Mouse (Mus musculus): ENCODE data around the gene Ffar1. TPM values are rescaled to one million over a fixed set of nuclear protein-coding genes. Genes with fewer than 3 reads are reported as not detected.

Ffar1 gene
- polyA plus RNA-seq, 1 experiment, result 0.50 TPM

GRCm38 (mm10) chr7:30820131-30820530 is 41.2 kb downstream of the Ffar1 start:
- H3K27ac ChIP-seq (ENCODE audit: control insufficient read depth, insufficient read depth, low read length), result no peak overlapping the region
- TF ChIP-seq CTCF (IDR thresholded peaks at IDR 0.05; ENCODE audit: borderline replicate concordance, control insufficient read depth, extremely low read depth, insufficient read depth, low read length, poor library complexity) (no peak), POLR2A (IDR thresholded peaks at IDR 0.05; ENCODE audit: control insufficient read depth, extremely low read depth, insufficient read depth, low read length, poor library complexity) (no peak)
- no peak for DNase-seq
- H3K4me1 ChIP-seq (replicated peaks; ENCODE audit: control insufficient read depth, insufficient read depth, low read length), result peaks cover 17% of the 10 kb centered on the region
- H3K36me3 ChIP-seq (ENCODE audit: control insufficient read depth, insufficient read depth, low read length), result no peaks in the 10 kb centered on the region
- H3K4me3 ChIP-seq (ENCODE audit: control insufficient read depth, insufficient read depth, low read length), result no peak overlapping the region
- no peaks in the 10 kb centered on the region for H3K27me3 ChIP-seq (ENCODE audit: control insufficient read depth, insufficient read depth, low read length)
- 32% methylated on average over 6 of the region's 6 CpGs for WGBS

DNA sequence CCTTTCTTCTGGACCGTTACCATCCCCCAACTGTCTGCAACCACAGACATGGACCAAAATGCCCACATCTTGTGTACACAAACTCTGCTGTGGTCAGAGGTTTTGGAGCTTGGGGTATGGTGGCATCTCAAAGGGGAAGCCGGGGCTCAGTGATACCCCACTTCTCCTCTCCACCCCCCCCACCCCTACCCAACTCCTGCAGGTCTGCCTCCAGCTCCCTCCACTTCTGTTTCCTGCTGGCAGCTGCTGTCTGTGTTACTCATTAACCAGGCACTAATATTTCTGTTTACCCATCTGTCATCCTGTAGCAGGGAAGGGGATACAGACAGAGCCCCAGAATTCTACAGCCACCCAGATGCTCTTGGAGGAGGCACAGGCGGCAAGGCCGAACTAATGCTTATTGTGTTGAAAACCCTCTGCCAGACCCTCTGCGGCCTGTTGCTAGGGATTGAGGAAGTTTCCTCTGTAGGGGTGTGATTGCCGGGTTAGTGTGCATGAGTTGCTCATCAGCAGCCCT is 49.0 kb downstream of the Ffar1 start:
- H3K27ac ChIP-seq (ENCODE audit: control insufficient read depth, insufficient read depth, low read length), result peak overlapping the region; percentile 25; the same call in 1 of the 2 replicates
- no peaks in the 10 kb centered on the region for H3K36me3 ChIP-seq (ENCODE audit: control insufficient read depth, insufficient read depth, low read length)
- no peak overlapping the region for H3K4me3 ChIP-seq (ENCODE audit: control insufficient read depth, insufficient read depth, low read length)
- H3K27me3 ChIP-seq (ENCODE audit: control insufficient read depth, insufficient read depth, low read length), result no peaks in the 10 kb centered on the region
- H3K4me1 ChIP-seq (replicated peaks; ENCODE audit: control insufficient read depth, insufficient read depth, low read length), result peaks cover 13% of the 10 kb centered on the region
- WGBS, result 34% methylated on average over 6 of the region's 6 CpGs
- no peak for DNase-seq
- TF ChIP-seq POLR2A (IDR thresholded peaks at IDR 0.05; ENCODE audit: control insufficient read depth, extremely low read depth, insufficient read depth, low read length, poor library complexity) (no peak), CTCF (IDR thresholded peaks at IDR 0.05; ENCODE audit: borderline replicate concordance, control insufficient read depth, extremely low read depth, insufficient read depth, low read length, poor library complexity) (no peak)

DNA sequence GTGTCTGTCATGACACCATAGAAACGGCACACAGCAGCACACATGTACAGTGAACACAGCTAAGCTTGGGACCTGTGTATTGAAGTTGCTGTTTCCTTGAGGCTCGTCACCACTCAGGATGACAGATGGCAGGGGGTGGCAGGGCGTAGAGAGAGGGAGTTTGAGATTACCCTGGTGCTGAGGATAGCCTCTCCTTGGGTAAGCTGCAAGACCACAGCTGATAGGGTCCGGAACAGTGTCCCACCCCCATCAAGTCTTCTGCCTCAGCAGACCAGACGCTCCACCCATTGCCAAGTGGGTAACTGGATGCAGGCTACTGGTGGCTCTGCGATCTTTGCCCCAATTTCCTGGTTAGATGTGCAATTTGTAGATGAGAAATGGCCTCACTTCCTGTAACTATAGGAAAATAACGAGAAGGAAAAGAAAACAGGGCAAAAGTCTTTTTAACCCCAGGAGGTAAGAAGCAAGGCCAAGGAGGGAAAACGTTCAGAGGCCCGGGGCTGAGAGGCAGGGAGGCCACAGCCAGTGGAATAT is 49.5 kb downstream of the Ffar1 start:
- Histone ChIP-seq H3K36me3 (ENCODE audit: control insufficient read depth, insufficient read depth, low read length) (no peaks in the 10 kb centered on the region), H3K27me3 (ENCODE audit: control insufficient read depth, insufficient read depth, low read length) (no peaks in the 10 kb centered on the region), H3K4me3 (ENCODE audit: control insufficient read depth, insufficient read depth, low read length) (no peak overlapping the region), H3K4me1 (replicated peaks; ENCODE audit: control insufficient read depth, insufficient read depth, low read length) (peaks cover 13% of the 10 kb centered on the region), H3K27ac (ENCODE audit: control insufficient read depth, insufficient read depth, low read length) (no peak overlapping the region)
- no peak for DNase-seq
- WGBS, result 10% methylated on average over 9 of the region's 9 CpGs
- TF ChIP-seq CTCF (IDR thresholded peaks at IDR 0.05; ENCODE audit: borderline replicate concordance, control insufficient read depth, extremely low read depth, insufficient read depth, low read length, poor library complexity), result no peak
- TF ChIP-seq POLR2A (IDR thresholded peaks at IDR 0.05; ENCODE audit: control insufficient read depth, extremely low read depth, insufficient read depth, low read length, poor library complexity), result no peak

DNA sequence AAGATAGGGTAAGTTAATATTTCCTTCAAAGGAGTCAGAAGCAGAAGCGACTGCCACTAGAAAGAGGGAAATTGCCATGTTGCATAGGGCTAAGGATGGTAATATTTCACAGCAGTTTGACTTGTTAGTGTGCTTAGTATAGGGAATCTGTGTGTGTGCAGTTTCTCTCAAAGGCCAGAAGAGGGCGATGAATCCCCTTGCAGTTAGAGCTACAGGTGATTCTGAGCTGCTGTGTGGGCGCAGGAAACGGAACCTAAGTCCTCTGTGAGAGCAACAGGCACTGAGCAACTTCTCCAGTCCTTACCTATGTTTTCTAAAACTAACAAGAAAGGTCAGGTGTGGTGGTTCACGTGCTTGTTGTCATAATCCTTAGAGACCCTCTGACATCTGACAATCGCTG is 51.0 kb downstream of the Ffar1 start:
- WGBS, result 87% methylated on average over 6 of the region's 6 CpGs
- H3K36me3 ChIP-seq (ENCODE audit: control insufficient read depth, insufficient read depth, low read length), result no peaks in the 10 kb centered on the region
- H3K27ac ChIP-seq (ENCODE audit: control insufficient read depth, insufficient read depth, low read length), result no peak overlapping the region
- no peak for DNase-seq
- H3K4me3 ChIP-seq (ENCODE audit: control insufficient read depth, insufficient read depth, low read length), result no peak overlapping the region
- TF ChIP-seq CTCF (IDR thresholded peaks at IDR 0.05; ENCODE audit: borderline replicate concordance, control insufficient read depth, extremely low read depth, insufficient read depth, low read length, poor library complexity), result no peak
- no peak for TF ChIP-seq POLR2A (IDR thresholded peaks at IDR 0.05; ENCODE audit: control insufficient read depth, extremely low read depth, insufficient read depth, low read length, poor library complexity)
- peaks cover 13% of the 10 kb centered on the region for H3K4me1 ChIP-seq (replicated peaks; ENCODE audit: control insufficient read depth, insufficient read depth, low read length)
- H3K27me3 ChIP-seq (ENCODE audit: control insufficient read depth, insufficient read depth, low read length), result no peaks in the 10 kb centered on the region

Other genes starting within 250 kb of the Ffar1 start
- 4.5 and 7.5 TPM in 2 replicates for gene Upk1a, start 248.7 kb downstream of the Ffar1 start, polyA plus RNA-seq (2012; rRNA removed)
- 283 and 388 TPM in 2 replicates for gene Cox6b1, start 235.4 kb downstream of the Ffar1 start, polyA plus RNA-seq (2012; rRNA removed)
- gene Etv2, start 225.7 kb downstream of the Ffar1 start, polyA plus RNA-seq (2012; rRNA removed), result 0.13 TPM in 1 of 2 replicates, not detected in the other
- gene Rbm42, start 211.2 kb downstream of the Ffar1 start, polyA plus RNA-seq (2012; rRNA removed), result 117 and 129 TPM in 2 replicates
- gene Haus5, start 196.6 kb downstream of the Ffar1 start, polyA plus RNA-seq (2012; rRNA removed), result 41.2 and 47.7 TPM in 2 replicates
- gene Pmis2, start 190.0 kb downstream of the Ffar1 start, polyA plus RNA-seq (2012; rRNA removed), result not detected in 2 replicates
- gene 2200002J24Rik, start 162.6 kb downstream of the Ffar1 start, polyA plus RNA-seq (2012; rRNA removed), result 0.28 and 0.82 TPM in 2 replicates
- 2.7 and 3.8 TPM in 2 replicates for gene Atp4a, start 149.4 kb downstream of the Ffar1 start, polyA plus RNA-seq (2012; rRNA removed)
- 161 and 204 TPM in 2 replicates for gene Tmem147, start 132.0 kb downstream of the Ffar1 start, polyA plus RNA-seq (2012; rRNA removed)
- 0.11 and 1.1 TPM in 2 replicates for gene Gapdhs, start 117.9 kb downstream of the Ffar1 start, polyA plus RNA-seq (2012; rRNA removed)
- gene Sbsn, start 110.1 kb downstream of the Ffar1 start, polyA plus RNA-seq (2012; rRNA removed), result 3.4 and 4.1 TPM in 2 replicates
- 26.3 and 35.6 TPM in 2 replicates for gene Dmkn, start 97.8 kb downstream of the Ffar1 start, polyA plus RNA-seq (2012; rRNA removed)
- 11.9 and 18.3 TPM in 2 replicates for gene Krtdap, start 73.7 kb downstream of the Ffar1 start, polyA plus RNA-seq (2012; rRNA removed)
- 3.2 and 3.5 TPM in 2 replicates for gene Ffar2, start 37.8 kb downstream of the Ffar1 start, polyA plus RNA-seq (2012; rRNA removed)
- gene Ffar3, start 5.4 kb downstream of the Ffar1 start, polyA plus RNA-seq (2012; rRNA removed), result 0.13 TPM in 1 of 2 replicates, not detected in the other
- gene Cd22, start 18.8 kb upstream of the Ffar1 start, polyA plus RNA-seq (2012; rRNA removed), result 8.5 and 8.9 TPM in 2 replicates
- 1.8 and 2.0 TPM in 2 replicates for gene Mag, start 53.3 kb upstream of the Ffar1 start, polyA plus RNA-seq (2012; rRNA removed)
- gene Hamp2, start 63.1 kb upstream of the Ffar1 start, polyA plus RNA-seq (2012; rRNA removed), result 2.2 and 12.5 TPM in 2 replicates
- gene Hamp, start 82.5 kb upstream of the Ffar1 start, polyA plus RNA-seq (2012; rRNA removed), result 23.6 and 33.1 TPM in 2 replicates
- 288 and 342 TPM in 2 replicates for gene Usf2, start 95.2 kb upstream of the Ffar1 start, polyA plus RNA-seq (2012; rRNA removed)
- gene Lsr, start 111.9 kb upstream of the Ffar1 start, polyA plus RNA-seq (2012; rRNA removed), result 27.6 and 34.6 TPM in 2 replicates
- gene Fam187b, start 112.2 kb upstream of the Ffar1 start, polyA plus RNA-seq (2012; rRNA removed), result 1.00 and 1.2 TPM in 2 replicates
- 247 and 283 TPM in 2 replicates for gene Fxyd5, start 180.9 kb upstream of the Ffar1 start, polyA plus RNA-seq (2012; rRNA removed)
- gene Fxyd7, start 189.9 kb upstream of the Ffar1 start, polyA plus RNA-seq (2012; rRNA removed), result 1.4 and 2.2 TPM in 2 replicates
- gene Fxyd1, start 195.6 kb upstream of the Ffar1 start, polyA plus RNA-seq (2012; rRNA removed), result 46.4 and 107 TPM in 2 replicates
- gene Lgi4, start 197.8 kb upstream of the Ffar1 start, polyA plus RNA-seq (2012; rRNA removed), result 1.1 and 1.8 TPM in 2 replicates
- 23.5 and 34.7 TPM in 2 replicates for gene Fxyd3, start 215.1 kb upstream of the Ffar1 start, polyA plus RNA-seq (2012; rRNA removed)